Mouse (Mus musculus) MEL (cell line): ENCODE data around the gene Mvb12a. TPM values are rescaled to one million over a fixed set of nuclear protein-coding genes. Genes with fewer than 3 reads are reported as not detected.

ENCODE experiments used
- DNase-seq: peaks from one replicate; pipeline ENCODE4 v3.0.0; 2011; ENCODE audit warnings: low read depth, low spot score
- H3K27ac ChIP-seq: 2 replicates; pipeline ENCODE4 v1.5.1; 2012; ENCODE audit warnings: low read depth, mild to moderate bottlenecking, control low read depth, low read length, moderate library complexity; ENCODE audit not compliant: control insufficient read depth
- H3K27me3 ChIP-seq, 2 experiments: fragments of 150-350 bp in 1 of 2; sonication (generic) in 1 of 2; 2 replicates each; pipeline ENCODE4 v1.6.1; 2012; ENCODE audit warnings: low read length in 2 of 2, mild to moderate bottlenecking in 2 of 2, improper control_type of control experiment in 1 of 2, moderate library complexity in 1 of 2; ENCODE audit not compliant: insufficient read depth in 2 of 2, control insufficient read depth in 1 of 2
- H3K36me3 ChIP-seq, 2 experiments: 2 replicates each; pipeline ENCODE4 v1.6.1; 2012 to 2014; ENCODE audit warnings: low read length in 2 of 2, improper control_type of control experiment in 1 of 2, inconsistent platforms in 1 of 2, mild to moderate bottlenecking in 1 of 2; ENCODE audit not compliant: insufficient read depth in 2 of 2, control insufficient read depth in 1 of 2
- H3K4me1 ChIP-seq, 2 experiments: fragments of 150-350 bp in 1 of 2; sonication (generic) in 1 of 2; 2 replicates each; pipeline ENCODE4 v1.6.1; 2012; ENCODE audit warnings: low read length in 2 of 2, improper control_type of control experiment in 1 of 2, mild to moderate bottlenecking in 1 of 2; ENCODE audit not compliant: insufficient read depth in 2 of 2, control insufficient read depth in 1 of 2
- H3K4me3 ChIP-seq, 2 experiments: fragments of 150-350 bp in 1 of 2; sonication (generic) in 1 of 2; 2 replicates each; pipeline ENCODE4 v1.5.1; 2012; ENCODE audit warnings: low read depth in 2 of 2, low read length in 2 of 2, mild to moderate bottlenecking in 2 of 2, moderate library complexity in 2 of 2, control low read depth in 1 of 2, improper control_type of control experiment in 1 of 2; ENCODE audit not compliant: control insufficient read depth in 1 of 2, insufficient read depth in 1 of 2
- H3K79me2 ChIP-seq: 2 replicates; pipeline ENCODE4 v1.6.1; 2012; ENCODE audit warnings: mild to moderate bottlenecking, low read length, moderate library complexity; ENCODE audit not compliant: control insufficient read depth, poor library complexity, insufficient read depth
- H3K9ac ChIP-seq: 2 replicates; pipeline ENCODE4 v1.6.1; 2012; ENCODE audit warnings: low read depth, mild to moderate bottlenecking, control low read depth, low read length, moderate library complexity; ENCODE audit not compliant: control insufficient read depth, poor library complexity, severe bottlenecking
- H3K9me3 ChIP-seq: fragments of 150-350 bp; sonication (generic); replicated peaks from 2 replicates; pipeline ENCODE4 v1.6.1; 2012; ENCODE audit warnings: mild to moderate bottlenecking, low read length, improper control_type of control experiment, moderate library complexity; ENCODE audit not compliant: insufficient read depth
- BHLHE40 ChIP-seq: IDR thresholded peaks from 2 replicates; pipeline ENCODE4 v1.6.1; 2012; ENCODE audit warnings: low read depth, mild to moderate bottlenecking, inconsistent platforms, low read length, improper control_type of control experiment, borderline replicate concordance
- CHD1 ChIP-seq: IDR thresholded peaks from 2 replicates; pipeline ENCODE4 v1.6.1; 2012; ENCODE audit warnings: low read depth, mild to moderate bottlenecking, inconsistent platforms, low read length, improper control_type of control experiment
- CHD2 ChIP-seq: IDR thresholded peaks from 2 replicates; pipeline ENCODE4 v1.6.1; 2011; ENCODE audit warnings: low read length, improper control_type of control experiment
- CTCF ChIP-seq, 3 experiments: IDR thresholded peaks in 2 of 3; conservative IDR thresholded peaks in 1 of 3; 2 replicates each; pipeline ENCODE4 v1.5.1; 2011 to 2012; ENCODE audit warnings: low read length in 3 of 3, low read depth in 2 of 3, mild to moderate bottlenecking in 2 of 3, improper control_type of control experiment in 1 of 3, inconsistent platforms in 1 of 3, mixed read lengths in 1 of 3, moderate library complexity in 1 of 3; ENCODE audit not compliant: control insufficient read depth in 1 of 3, insufficient read depth in 1 of 3, poor library complexity in 1 of 3, severe bottlenecking in 1 of 3
- ELF1 ChIP-seq: IDR thresholded peaks from 2 replicates; pipeline ENCODE4 v1.6.1; 2014; ENCODE audit warnings: low read depth, mild to moderate bottlenecking, inconsistent platforms, low read length, improper control_type of control experiment, moderate library complexity
- JUND ChIP-seq: IDR thresholded peaks from 2 replicates; pipeline ENCODE4 v1.6.1; 2011; ENCODE audit warnings: low read depth, mild to moderate bottlenecking, improper control_type of control experiment, low read length
- KAT2A ChIP-seq: conservative IDR thresholded peaks from 2 replicates; pipeline ENCODE4 v1.6.1; 2012; ENCODE audit warnings: low read depth, low read length, improper control_type of control experiment, inconsistent platforms
- MAFK ChIP-seq: IDR thresholded peaks from 2 replicates; pipeline ENCODE4 v1.6.1; 2011; ENCODE audit warnings: low read depth, mild to moderate bottlenecking, low read length, improper control_type of control experiment, borderline replicate concordance
- MAX ChIP-seq: IDR thresholded peaks from 2 replicates; pipeline ENCODE4 v1.6.1; 2011; ENCODE audit warnings: low read length, improper control_type of control experiment
- MEF2A ChIP-seq: IDR thresholded peaks from 2 replicates; pipeline ENCODE4 v1.6.1; 2014; ENCODE audit warnings: low read depth, mild to moderate bottlenecking, inconsistent platforms, low read length, improper control_type of control experiment; ENCODE audit not compliant: poor library complexity, insufficient replicate concordance, severe bottlenecking; ENCODE audit errors: extremely low read depth
- MXI1 ChIP-seq: IDR thresholded peaks from 2 replicates; pipeline ENCODE4 v1.6.1; 2011; ENCODE audit warnings: mild to moderate bottlenecking, low read depth, low read length, improper control_type of control experiment
- MYB ChIP-seq: IDR thresholded peaks from 2 replicates; pipeline ENCODE4 v1.6.1; 2011; ENCODE audit warnings: mild to moderate bottlenecking, low read depth, low read length, improper control_type of control experiment
- MYC ChIP-seq: IDR thresholded peaks from 2 replicates; pipeline ENCODE4 v1.6.1; 2011; ENCODE audit warnings: low read depth, mild to moderate bottlenecking, low read length, improper control_type of control experiment, moderate library complexity
- NELFE ChIP-seq: IDR thresholded peaks from 2 replicates; pipeline ENCODE4 v1.6.1; 2011; ENCODE audit warnings: low read depth, low read length, improper control_type of control experiment
- NRF1 ChIP-seq: IDR thresholded peaks from 2 replicates; pipeline ENCODE4 v1.6.1; 2014; ENCODE audit warnings: low read depth, mild to moderate bottlenecking, inconsistent platforms, low read length, improper control_type of control experiment, moderate library complexity; ENCODE audit not compliant: poor library complexity, insufficient read depth, severe bottlenecking
- POLR2A ChIP-seq, 2 experiments: IDR thresholded peaks; 2 replicates each; pipeline ENCODE4 v1.6.1; 2011 to 2012; ENCODE audit warnings: low read length in 2 of 2, mild to moderate bottlenecking in 2 of 2, control low read depth in 1 of 2, improper control_type of control experiment in 1 of 2, low read depth in 1 of 2, moderate library complexity in 1 of 2; ENCODE audit not compliant: control insufficient read depth in 1 of 2, insufficient read depth in 1 of 2, poor library complexity in 1 of 2
- POLR2AphosphoS2 ChIP-seq: IDR thresholded peaks from 2 replicates; pipeline ENCODE4 v1.6.1; 2011; ENCODE audit warnings: low read length, improper control_type of control experiment
- SMC3 ChIP-seq: IDR thresholded peaks from 2 replicates; pipeline ENCODE4 v1.6.1; 2011; ENCODE audit warnings: low read depth, low read length, improper control_type of control experiment
- TAL1 ChIP-seq: IDR thresholded peaks from 2 replicates; pipeline ENCODE4 v1.6.1; 2012; ENCODE audit warnings: mild to moderate bottlenecking, inconsistent platforms, low read length, moderate library complexity, mixed read lengths
- TBP ChIP-seq: IDR thresholded peaks from 2 replicates; pipeline ENCODE4 v1.8.0; 2011; ENCODE audit warnings: low read depth, low read length, improper control_type of control experiment
- USF1 ChIP-seq: IDR thresholded peaks from 2 replicates; pipeline ENCODE4 v1.6.1; 2014; ENCODE audit warnings: low read depth, mild to moderate bottlenecking, inconsistent platforms, low read length, improper control_type of control experiment, moderate library complexity
- ZKSCAN1 ChIP-seq: IDR thresholded peaks from 2 replicates; pipeline ENCODE4 v1.6.1; 2012; ENCODE audit warnings: low read depth, mild to moderate bottlenecking, inconsistent platforms, low read length, improper control_type of control experiment, moderate library complexity
- ZMIZ1 ChIP-seq: IDR thresholded peaks from 2 replicates; pipeline ENCODE4 v1.6.1; 2012; ENCODE audit warnings: low read depth, mild to moderate bottlenecking, inconsistent platforms, low read length, improper control_type of control experiment, moderate library complexity
- ZNF384 ChIP-seq: IDR thresholded peaks from 2 replicates; pipeline ENCODE4 v1.6.1; 2012; ENCODE audit warnings: low read depth, mild to moderate bottlenecking, inconsistent platforms, low read length, improper control_type of control experiment
- polyA plus RNA-seq, 2 experiments: library from polyadenylated mRNA; stranded (reverse) in 1 of 2; unstranded in 1 of 2; fragments of >175 nt in 1 of 2; fragments of >200 nt in 1 of 2; gene quantifications; 2 replicates each; pipeline versions ENCODE4 v1.2.1 to v1.2.4; 2012; ENCODE audit warnings: low replicate concordance in 2 of 2, low read depth in 1 of 2; ENCODE audit not compliant: insufficient read length in 2 of 2, insufficient read depth in 1 of 2, missing spikeins in 1 of 2
- total RNA-seq: library from RNA; depleted of rRNA; stranded (reverse); fragments of 300-350 nt; gene quantifications from 2 replicates; pipeline ENCODE4 v1.2.3, GENCODE M21; 2012

The Mvb12a gene
- total and polyA plus RNA-seq, 3 experiments = 46.5 to 67.3 TPM; not detected in 1

- Histone ChIP-seq H3K9ac (no peak overlapping the region), H3K27me3 (no peaks in the 10 kb centered on the region; a peak in 2 of 4 replicates), H3K27ac (no peak overlapping the region), H3K9me3 (no peaks in the 10 kb centered on the region), H3K4me1 (no peaks in the 10 kb centered on the region; a peak in 1 of 4 replicates), H3K4me3 (no peak overlapping the region), H3K36me3 (no peaks in the 10 kb centered on the region), H3K79me2 (no peaks in the 10 kb centered on the region)
- TF ChIP-seq SMC3 (no peak), POLR2A (IDR thresholded peaks at IDR 0.05; ENCODE audit: control insufficient read depth in 1 of 2, insufficient read depth in 1 of 2, low read depth in 1 of 2, low read length in 2 of 2, poor library complexity in 1 of 2) (no peak), MAFK (no peak), ZMIZ1 (no peak), CTCF (IDR thresholded peaks at IDR 0.05 in 2 of 3, conservative IDR thresholded peaks at IDR 0.05 in 1 of 3; ENCODE audit: control insufficient read depth in 1 of 3, insufficient read depth in 1 of 3, low read depth in 2 of 3, low read length in 3 of 3, poor library complexity in 1 of 3, severe bottlenecking in 1 of 3) (no peak)
- no peak for DNase-seq
Observed at GRCm38 (mm10) chr8:71572077-71572476, 29.4 kb downstream of the Mvb12a start.

- no peaks in the 10 kb centered on the region for H3K9me3 ChIP-seq
- H3K27ac ChIP-seq = no peak overlapping the region
- H3K9ac ChIP-seq = no peak overlapping the region
- H3K36me3 ChIP-seq = no peaks in the 10 kb centered on the region
- H3K4me3 ChIP-seq = no peak overlapping the region
- H3K27me3 ChIP-seq = no peaks in the 10 kb centered on the region; a peak in 2 of 4 replicates
- no peak for DNase-seq
- TF ChIP-seq SMC3 (no peak), MYC (no peak), CTCF (IDR thresholded peaks at IDR 0.05 in 2 of 3, conservative IDR thresholded peaks at IDR 0.05 in 1 of 3; ENCODE audit: control insufficient read depth in 1 of 3, insufficient read depth in 1 of 3, low read depth in 2 of 3, low read length in 3 of 3, poor library complexity in 1 of 3, severe bottlenecking in 1 of 3) (no peak), MAX (no peak), NRF1 (no peak), ZNF384 (no peak), NELFE (no peak), ZKSCAN1 (no peak)
- TF ChIP-seq, all 39 proteins: peak for 0
- H3K79me2 ChIP-seq = no peaks in the 10 kb centered on the region
- no peaks in the 10 kb centered on the region; a peak in 1 of 4 replicates for H3K4me1 ChIP-seq
Observed at GRCm38 (mm10) chr8:71572847-71573633, 30.3 kb downstream of the Mvb12a start.

- no peak overlapping the region for H3K27ac ChIP-seq
- H3K4me3 ChIP-seq = no peak overlapping the region
- no peaks in the 10 kb centered on the region for H3K9me3 ChIP-seq
- H3K4me1 ChIP-seq = 0 out of 4 replicates have a peak, but pooled peaks cover 0 to 3% of the 10 kb centered on the region in 2 experiments
- H3K79me2 ChIP-seq = no peaks in the 10 kb centered on the region
- H3K9ac ChIP-seq = no peak overlapping the region
- no peaks in the 10 kb centered on the region; a peak in 2 of 4 replicates for H3K27me3 ChIP-seq
- DNase-seq = no peak
- H3K36me3 ChIP-seq = no peaks in the 10 kb centered on the region
- TF ChIP-seq ZKSCAN1 (no peak), CHD1 (no peak), JUND (no peak), KAT2A (no peak), CTCF (IDR thresholded peaks at IDR 0.05 in 2 of 3, conservative IDR thresholded peaks at IDR 0.05 in 1 of 3; ENCODE audit: control insufficient read depth in 1 of 3, insufficient read depth in 1 of 3, low read depth in 2 of 3, low read length in 3 of 3, poor library complexity in 1 of 3, severe bottlenecking in 1 of 3) (no peak), POLR2AphosphoS2 (no peak), ZNF384 (no peak), TAL1 (no peak), BHLHE40 (no peak), CHD2 (no peak), TBP (no peak), MEF2A (no peak), MYB (no peak), MXI1 (no peak), USF1 (no peak), ELF1 (no peak)
Observed at GRCm38 (mm10) chr8:71574426-71574825, 31.7 kb downstream of the Mvb12a start.
